Mouse (Mus musculus): ENCODE results near the gene Acr. TPM values are rescaled to one million over a fixed set of nuclear protein-coding genes. Genes with fewer than 3 reads are reported as not detected.

Acr gene
- polyA plus RNA-seq, 1 experiment from 2014 or later: 0.14 TPM

GRCm38 (mm10) chr15:89591723-89592455 lies 23.8 kb downstream of the Acr start, which contains the start of gene Rabl2:
TSS of gene Rabl2 (minus strand) at chr15:89591923.
- under 1% methylated on average over 35 of the region's 35 CpGs for WGBS
- Histone ChIP-seq H3K9ac (ENCODE audit: low read length) (peak within 1 kb of the TSS; percentile 82), H3K4me1 (replicated peaks; ENCODE audit: control insufficient read depth, insufficient read depth, low read length) (peaks cover 5% of the 10 kb centered on the region; the same call in 1 of the 2 replicates), H3K27ac (ENCODE audit: low read length) (no peak within 1 kb of the TSS), H3K9me3 (ENCODE audit: control insufficient read depth, low read length) (no peaks in the 10 kb centered on the region), H3K4me3 (ENCODE audit: low read length) (peak within 1 kb of the TSS; percentile 80), H3K4me2 (ENCODE audit: low read depth, low read length) (peak within 1 kb of the TSS; percentile 77), H3K36me3 (ENCODE audit: control insufficient read depth, insufficient read depth, low read length) (no peaks in the 10 kb centered on the region), H3K27me3 (ENCODE audit: control insufficient read depth, insufficient read depth, low read depth, low read length) (no peaks in the 10 kb centered on the region)
- peak; percentile 97 for ATAC-seq (ENCODE audit: low read depth)

DNA sequence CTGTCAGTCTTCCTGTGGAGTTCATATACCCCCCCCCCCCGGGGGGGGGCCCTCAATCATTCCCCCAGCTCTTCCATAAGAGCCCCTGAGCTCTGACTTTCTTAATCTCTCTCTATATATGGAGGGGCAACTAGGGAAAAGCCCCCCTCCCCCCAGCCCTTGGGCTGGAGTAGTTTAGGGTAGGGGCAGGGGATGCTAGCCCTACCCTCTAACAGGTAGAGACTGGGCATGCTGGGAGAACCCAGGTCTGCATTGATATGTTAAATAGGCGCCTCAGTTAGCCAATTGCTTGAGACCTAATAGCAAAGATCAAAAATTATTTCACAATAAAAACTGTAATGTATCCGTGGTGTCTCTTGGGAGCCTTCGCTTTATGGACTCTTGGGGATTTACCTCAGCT lies 24.4 kb downstream of the Acr start:
- H3K4me3 ChIP-seq (ENCODE audit: low read length): no peak overlapping the region
- no peak for ATAC-seq (ENCODE audit: low read depth)

DNA sequence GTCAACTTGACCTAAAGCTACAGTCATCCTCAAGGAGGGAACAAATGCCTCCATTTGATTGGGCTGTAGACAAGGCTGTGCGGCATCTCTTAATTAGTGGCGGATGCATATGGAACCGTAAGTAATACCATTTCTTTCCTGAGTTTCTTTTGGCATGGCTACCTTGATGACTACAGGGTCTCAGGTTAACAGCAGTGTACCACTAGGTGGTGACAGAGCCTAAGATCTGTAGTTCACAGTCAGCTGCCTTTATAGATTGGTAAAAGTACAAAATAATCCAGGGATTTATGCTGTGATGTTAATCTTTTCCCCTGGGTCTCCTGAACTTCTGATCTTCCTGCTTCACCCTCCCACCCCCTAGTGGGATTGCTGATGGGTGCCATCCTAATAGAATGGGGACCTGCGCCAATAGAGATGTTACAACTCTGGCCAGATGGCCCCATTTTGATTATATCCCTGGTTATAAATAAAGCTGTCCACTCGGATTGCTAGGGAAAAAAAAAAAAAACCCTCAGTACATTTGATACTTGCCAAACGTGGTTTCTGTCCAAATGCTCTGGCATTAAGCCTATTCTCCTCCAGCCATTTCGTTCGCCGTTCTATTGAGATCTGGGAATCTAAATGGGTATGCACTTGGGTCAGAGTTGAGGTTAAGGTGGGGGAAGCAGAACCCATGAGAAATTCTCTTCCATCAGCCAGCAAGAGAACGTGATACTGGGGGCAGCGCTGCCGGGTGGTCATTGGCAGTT lies 37.9 kb downstream of the Acr start:
- H3K27me3 ChIP-seq (ENCODE audit: control insufficient read depth, insufficient read depth, low read depth, low read length): no peaks in the 10 kb centered on the region
- H3K36me3 ChIP-seq (ENCODE audit: control insufficient read depth, insufficient read depth, low read length): no peaks in the 10 kb centered on the region
- H3K9ac ChIP-seq (ENCODE audit: low read length): no peak overlapping the region
- ATAC-seq (ENCODE audit: low read depth): no peak
- H3K4me2 ChIP-seq (ENCODE audit: low read depth, low read length): no peak overlapping the region
- no peak overlapping the region for H3K27ac ChIP-seq (ENCODE audit: low read length)
- 66% methylated on average over 12 of the region's 12 CpGs for WGBS
- H3K4me3 ChIP-seq (ENCODE audit: low read length): no peak overlapping the region
- H3K4me1 ChIP-seq (replicated peaks; ENCODE audit: control insufficient read depth, insufficient read depth, low read length): no peaks in the 10 kb centered on the region
- no peaks in the 10 kb centered on the region for H3K9me3 ChIP-seq (ENCODE audit: control insufficient read depth, low read length)

More for the DNA sequence above, 24.4 kb downstream of the Acr start:
- WGBS: 42% methylated on average over 4 of the region's 4 CpGs
- no peaks in the 10 kb centered on the region for H3K27me3 ChIP-seq (ENCODE audit: control insufficient read depth, insufficient read depth, low read depth, low read length)
- no peaks in the 10 kb centered on the region for H3K9me3 ChIP-seq (ENCODE audit: control insufficient read depth, low read length)
- H3K4me2 ChIP-seq (ENCODE audit: low read depth, low read length): no peak overlapping the region
- H3K4me1 ChIP-seq (replicated peaks; ENCODE audit: control insufficient read depth, insufficient read depth, low read length): peaks cover 5% of the 10 kb centered on the region; the same call in 1 of the 2 replicates
- no peak overlapping the region for H3K9ac ChIP-seq (ENCODE audit: low read length)
- H3K36me3 ChIP-seq (ENCODE audit: control insufficient read depth, insufficient read depth, low read length): no peaks in the 10 kb centered on the region
- H3K27ac ChIP-seq (ENCODE audit: low read length): no peak overlapping the region

DNA sequence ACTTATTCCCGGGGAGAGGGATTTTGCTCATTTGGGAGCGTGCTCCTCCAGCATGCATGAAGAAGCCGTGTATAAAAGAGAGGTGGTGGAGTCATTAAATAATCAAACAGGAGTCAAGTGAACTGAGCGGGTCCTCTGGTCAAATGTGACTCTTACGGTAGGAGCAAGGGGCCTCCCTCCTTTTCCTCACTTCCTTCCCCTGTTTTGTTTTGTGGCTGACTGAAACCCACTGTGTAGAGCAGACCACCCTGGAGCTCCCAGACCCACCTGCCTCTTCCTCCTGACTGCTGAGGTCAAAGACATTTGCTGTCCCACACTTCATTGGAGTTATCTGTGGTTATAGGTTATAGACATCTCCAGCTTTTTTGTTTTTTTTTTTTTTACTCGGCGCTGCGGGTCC lies 39.4 kb downstream of the Acr start:
- no peak overlapping the region for H3K27ac ChIP-seq (ENCODE audit: low read length)
- no peak for ATAC-seq (ENCODE audit: low read depth)

DNA sequence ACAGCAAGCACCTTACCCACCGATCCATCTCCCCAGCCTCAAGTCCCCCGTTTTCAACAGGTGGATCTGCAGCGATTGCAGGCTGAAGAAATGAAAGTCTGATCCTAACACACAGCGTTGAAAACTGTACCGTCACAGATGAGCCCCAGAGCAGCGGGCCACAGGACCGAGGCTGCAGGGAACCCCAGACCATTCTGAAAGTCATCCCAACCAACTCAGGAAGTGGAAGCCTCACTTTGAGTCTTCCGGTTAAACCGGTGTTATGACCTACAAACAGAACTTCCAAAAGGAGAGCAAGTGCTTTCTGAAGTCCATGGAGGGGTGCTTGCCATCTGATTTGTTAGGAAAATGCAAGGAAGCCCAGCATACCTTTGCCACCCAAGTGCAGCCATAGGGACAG lies 39.8 kb downstream of the Acr start:
- Histone ChIP-seq H3K9ac (ENCODE audit: low read length) (no peak overlapping the region), H3K27ac (ENCODE audit: low read length) (no peak overlapping the region), H3K4me2 (ENCODE audit: low read depth, low read length) (no peak overlapping the region), H3K4me1 (replicated peaks; ENCODE audit: control insufficient read depth, insufficient read depth, low read length) (no peaks in the 10 kb centered on the region), H3K36me3 (ENCODE audit: control insufficient read depth, insufficient read depth, low read length) (no peaks in the 10 kb centered on the region), H3K27me3 (ENCODE audit: control insufficient read depth, insufficient read depth, low read depth, low read length) (no peaks in the 10 kb centered on the region), H3K4me3 (ENCODE audit: low read length) (no peak overlapping the region), H3K9me3 (ENCODE audit: control insufficient read depth, low read length) (no peaks in the 10 kb centered on the region)
- 74% methylated on average over 9 of the region's 9 CpGs for WGBS
- no peak for ATAC-seq (ENCODE audit: low read depth)

More for the DNA sequence above, 39.4 kb downstream of the Acr start:
- Histone ChIP-seq H3K4me1 (replicated peaks; ENCODE audit: control insufficient read depth, insufficient read depth, low read length) (no peaks in the 10 kb centered on the region), H3K9ac (ENCODE audit: low read length) (no peak overlapping the region), H3K4me3 (ENCODE audit: low read length) (no peak overlapping the region), H3K36me3 (ENCODE audit: control insufficient read depth, insufficient read depth, low read length) (no peaks in the 10 kb centered on the region), H3K4me2 (ENCODE audit: low read depth, low read length) (no peak overlapping the region), H3K9me3 (ENCODE audit: control insufficient read depth, low read length) (no peaks in the 10 kb centered on the region), H3K27me3 (ENCODE audit: control insufficient read depth, insufficient read depth, low read depth, low read length) (no peaks in the 10 kb centered on the region)
- 69% methylated on average over 8 of the region's 8 CpGs for WGBS

DNA sequence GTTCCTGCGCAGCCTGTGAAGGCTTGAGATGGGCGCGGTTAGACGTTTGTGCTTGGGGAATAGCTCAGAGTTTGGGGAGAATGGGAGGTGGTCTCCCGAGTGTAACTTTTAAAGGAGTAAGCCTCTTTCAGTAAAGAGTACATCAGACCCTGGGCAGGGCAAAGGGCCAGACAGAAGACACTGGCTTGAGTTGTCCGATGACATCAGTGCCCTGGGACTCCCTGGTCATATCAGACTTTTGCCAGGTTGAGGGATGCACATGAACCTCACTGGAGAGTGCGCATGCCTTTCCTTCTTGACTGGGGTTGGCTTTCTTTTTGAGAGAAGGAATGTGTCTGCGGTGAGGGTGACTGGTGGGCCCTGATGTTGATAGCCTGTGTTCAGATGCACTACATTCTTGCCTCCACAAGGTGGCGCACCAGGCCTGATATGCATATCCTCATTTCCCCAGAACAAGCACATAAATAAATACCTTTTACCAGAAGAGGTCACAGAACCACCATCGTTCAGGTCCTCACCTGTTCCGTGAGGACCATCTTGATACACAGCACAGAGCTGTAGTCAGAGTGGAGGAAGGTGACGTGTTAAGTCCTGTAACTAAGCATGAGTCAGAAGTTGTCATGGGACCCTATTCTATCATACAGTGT lies 54.3 kb downstream of the Acr start:
- ATAC-seq (ENCODE audit: low read depth): no peak
- H3K27me3 ChIP-seq (ENCODE audit: control insufficient read depth, insufficient read depth, low read depth, low read length): no peaks in the 10 kb centered on the region
- H3K36me3 ChIP-seq (ENCODE audit: control insufficient read depth, insufficient read depth, low read length): no peaks in the 10 kb centered on the region
- H3K9me3 ChIP-seq (ENCODE audit: control insufficient read depth, low read length): no peaks in the 10 kb centered on the region
- no peaks in the 10 kb centered on the region; the same call in 1 of the 2 replicates for H3K4me1 ChIP-seq (replicated peaks; ENCODE audit: control insufficient read depth, insufficient read depth, low read length)
- no peak overlapping the region for H3K4me3 ChIP-seq (ENCODE audit: low read length)
- no peak overlapping the region for H3K27ac ChIP-seq (ENCODE audit: low read length)
- H3K4me2 ChIP-seq (ENCODE audit: low read depth, low read length): no peak overlapping the region
- H3K9ac ChIP-seq (ENCODE audit: low read length): no peak overlapping the region
- 68% methylated on average over 12 of the region's 12 CpGs for WGBS

DNA sequence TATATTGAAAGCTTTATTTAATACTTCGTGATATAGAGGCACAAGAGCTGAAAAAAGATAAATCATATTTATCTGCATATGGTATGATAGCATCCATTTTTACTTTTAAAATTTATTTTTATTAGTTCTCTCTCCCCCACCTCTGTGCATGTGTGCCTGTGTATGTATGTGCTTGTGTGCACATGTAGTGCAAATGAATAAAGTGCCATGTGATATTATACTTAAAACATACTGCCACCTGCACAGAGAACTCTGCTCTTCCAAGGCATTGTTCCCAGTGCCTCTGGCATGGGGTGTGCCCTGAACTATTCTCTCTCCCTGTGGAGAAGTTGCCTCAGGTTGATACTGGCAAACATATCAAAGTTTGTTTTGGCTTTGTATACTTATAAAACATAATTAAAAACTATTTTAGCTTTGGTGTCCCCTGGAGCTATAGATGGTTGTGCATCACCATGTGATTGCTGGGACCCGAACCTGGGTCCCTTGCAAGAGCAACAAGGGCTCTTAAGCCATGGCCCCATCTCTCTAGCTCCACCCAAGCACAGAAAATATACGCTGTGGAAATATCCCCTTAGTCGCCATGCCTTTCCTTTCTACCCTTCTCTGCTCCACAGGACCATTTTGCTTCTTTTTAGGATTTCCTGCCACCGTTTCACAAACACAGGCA lies 55.0 kb downstream of the Acr start:
- Histone ChIP-seq H3K9ac (ENCODE audit: low read length) (no peak overlapping the region), H3K27ac (ENCODE audit: low read length) (no peak overlapping the region), H3K4me2 (ENCODE audit: low read depth, low read length) (no peak overlapping the region), H3K9me3 (ENCODE audit: control insufficient read depth, low read length) (no peaks in the 10 kb centered on the region), H3K4me1 (replicated peaks; ENCODE audit: control insufficient read depth, insufficient read depth, low read length) (no peaks in the 10 kb centered on the region; the same call in 1 of the 2 replicates), H3K4me3 (ENCODE audit: low read length) (no peak overlapping the region), H3K36me3 (ENCODE audit: control insufficient read depth, insufficient read depth, low read length) (no peaks in the 10 kb centered on the region), H3K27me3 (ENCODE audit: control insufficient read depth, insufficient read depth, low read depth, low read length) (no peaks in the 10 kb centered on the region)
- ATAC-seq (ENCODE audit: low read depth): no peak
- WGBS: 49% methylated on average over 5 of the region's 5 CpGs

DNA sequence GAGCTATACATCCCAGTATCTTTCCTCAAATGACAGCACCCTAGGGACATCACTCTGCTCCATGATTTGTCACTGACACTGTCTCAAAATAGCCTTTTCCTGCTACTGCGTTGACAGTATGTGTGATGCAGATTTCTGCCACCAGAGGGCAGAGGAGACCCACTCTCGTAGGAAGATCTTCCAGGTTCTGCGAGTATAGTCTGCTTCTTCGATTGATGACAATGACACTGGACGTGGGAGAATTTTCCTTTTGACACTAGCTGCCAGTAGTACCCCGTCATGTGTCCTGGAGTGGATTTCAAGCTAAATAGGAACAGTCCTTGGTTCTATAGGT lies 55.5 kb downstream of the Acr start:
- Histone ChIP-seq H3K4me3 (ENCODE audit: low read length) (no peak overlapping the region), H3K4me2 (ENCODE audit: low read depth, low read length) (no peak overlapping the region), H3K9ac (ENCODE audit: low read length) (no peak overlapping the region), H3K36me3 (ENCODE audit: control insufficient read depth, insufficient read depth, low read length) (no peaks in the 10 kb centered on the region), H3K27ac (ENCODE audit: low read length) (no peak overlapping the region), H3K9me3 (ENCODE audit: control insufficient read depth, low read length) (no peaks in the 10 kb centered on the region), H3K27me3 (ENCODE audit: control insufficient read depth, insufficient read depth, low read depth, low read length) (no peaks in the 10 kb centered on the region), H3K4me1 (replicated peaks; ENCODE audit: control insufficient read depth, insufficient read depth, low read length) (no peaks in the 10 kb centered on the region; the same call in 1 of the 2 replicates)
- peak; percentile 49; the same call in 1 of the 2 replicates for ATAC-seq (ENCODE audit: low read depth)
- WGBS: 3% methylated on average over 6 of the region's 6 CpGs

Measured in lung, embryonic 16.5 days (tissue).